Mouse (Mus musculus) ES-E14 (cell line): ENCODE data around the gene Upk1b. TPM values are rescaled to one million over a fixed set of nuclear protein-coding genes. Genes with fewer than 3 reads are reported as not detected.
A peak's percentile ranks its signal among the peaks of the same experiment; 100 is the strongest.

Source experiments
- DNase-seq: peaks from one replicate; pipeline ENCODE4 v3.0.0-alpha.2; 2013; ENCODE audit warnings: low read depth, low spot score
- H3K27ac ChIP-seq: 2 replicates; pipeline ENCODE4 v1.5.1; 2012; ENCODE audit warnings: low read depth, mild to moderate bottlenecking, low read length, moderate library complexity, mixed read lengths; ENCODE audit not compliant: poor library complexity, insufficient read depth, severe bottlenecking
- H3K36me3 ChIP-seq: 2 replicates; pipeline ENCODE4 v1.6.1; 2012; ENCODE audit warnings: mild to moderate bottlenecking, low read length, moderate library complexity, mixed read lengths; ENCODE audit not compliant: control insufficient read depth, poor library complexity, insufficient read depth, severe bottlenecking
- H3K4me1 ChIP-seq, 2 experiments: fragments of 150-350 bp in 1 of 2; sonication (generic) in 1 of 2; 2 replicates each; pipeline ENCODE4 v1.6.1; 2012; ENCODE audit warnings: low read length in 2 of 2, mild to moderate bottlenecking in 1 of 2, mixed read lengths in 1 of 2; ENCODE audit not compliant: control insufficient read depth in 2 of 2, insufficient read depth in 2 of 2, poor library complexity in 1 of 2
- H3K4me3 ChIP-seq, 2 experiments: fragments of 150-350 bp in 1 of 2; sonication (generic) in 1 of 2; 2 replicates each; pipeline ENCODE4 v1.5.1; 2012; ENCODE audit warnings: low read length in 2 of 2, low read depth in 1 of 2, mild to moderate bottlenecking in 1 of 2, mixed read lengths in 1 of 2; ENCODE audit not compliant: insufficient read depth in 1 of 2, poor library complexity in 1 of 2, severe bottlenecking in 1 of 2
- H3K9ac ChIP-seq: 2 replicates; pipeline ENCODE4 v1.6.1; 2012; ENCODE audit warnings: low read depth, mild to moderate bottlenecking, low read length, mixed read lengths; ENCODE audit not compliant: poor library complexity, insufficient read depth, severe bottlenecking
- H3K9me3 ChIP-seq: fragments of 150-350 bp; sonication (generic); 2 replicates; pipeline ENCODE4 v1.6.1; 2012; ENCODE audit warnings: low read depth, mild to moderate bottlenecking, low read length; ENCODE audit not compliant: control insufficient read depth, insufficient read depth
- CHD2 ChIP-seq: IDR thresholded peaks from 2 replicates; pipeline ENCODE4 v1.6.1; 2014; ENCODE audit warnings: mild to moderate bottlenecking, low read depth, low read length, inconsistent platforms
- HCFC1 ChIP-seq: IDR thresholded peaks from 2 replicates; pipeline ENCODE4 v1.6.1; 2012; ENCODE audit warnings: low read length, inconsistent platforms, borderline replicate concordance; ENCODE audit not compliant: insufficient read depth
- MAFK ChIP-seq: IDR thresholded peaks from 2 replicates; pipeline ENCODE4 v1.6.1; 2014; ENCODE audit warnings: mild to moderate bottlenecking, low read depth, low read length, inconsistent platforms; ENCODE audit not compliant: insufficient read depth
- ZC3H11A ChIP-seq: IDR thresholded peaks from 2 replicates; pipeline ENCODE4 v1.6.1; 2012; ENCODE audit warnings: low read depth, mild to moderate bottlenecking, inconsistent platforms, low read length, borderline replicate concordance
- ZNF384 ChIP-seq: IDR thresholded peaks from 2 replicates; pipeline ENCODE4 v1.6.1; 2012; ENCODE audit warnings: low read depth, low read length, inconsistent platforms
- in situ Hi-C, 2 experiments: fragments of 600-800 bp; cut with MboI; formaldehyde crosslinking; loops; one replicate each; pipeline ENCODE4 v1.15.1; 2025; ENCODE audit warnings: low sequenced_read_pairs in 2 of 2, inconsistent platforms in 1 of 2; ENCODE audit not compliant: unreplicated experiment in 2 of 2
- total RNA-seq: library from RNA; depleted of rRNA; stranded (reverse); fragments of 300-350 nt; gene quantifications from 2 replicates; pipeline ENCODE4 v1.2.3, GENCODE M21; 2012; rRNA removed

Upk1b gene
- total RNA-seq, 1 experiment = 0.85 TPM

GRCm38 (mm10) chr16:38729139-38729538 lies 71.0 kb downstream of the Upk1b start:
- in situ Hi-C loops = no loop called here
- no peak overlapping the region for H3K4me3 ChIP-seq
- no peak for TF ChIP-seq CHD2
- TF ChIP-seq ZC3H11A = no peak
- no peak for TF ChIP-seq ZNF384
- TF ChIP-seq MAFK = no peak
- no peak for TF ChIP-seq HCFC1
- no peaks in the 10 kb centered on the region for H3K36me3 ChIP-seq
- no peak overlapping the region for H3K27ac ChIP-seq
- no peak overlapping the region for H3K9ac ChIP-seq
- DNase-seq = no peak
- peaks cover 0 to 4% of the 10 kb centered on the region in 2 experiments; a peak in 1 of 4 replicates for H3K4me1 ChIP-seq
- H3K9me3 ChIP-seq = no peaks in the 10 kb centered on the region

GRCm38 (mm10) chr16:38728576-38729132 lies 71.5 kb downstream of the Upk1b start:
- Histone ChIP-seq H3K27ac (no peak overlapping the region), H3K36me3 (no peaks in the 10 kb centered on the region), H3K4me1 (peaks cover 0 to 4% of the 10 kb centered on the region in 2 experiments; a peak in 1 of 4 replicates), H3K4me3 (no peak overlapping the region), H3K9ac (no peak overlapping the region), H3K9me3 (no peaks in the 10 kb centered on the region)
- no peak for DNase-seq
- TF ChIP-seq MAFK (no peak), ZC3H11A (no peak), ZNF384 (no peak), CHD2 (no peak), HCFC1 (no peak)
- in situ Hi-C loops = no loop called here

GRCm38 (mm10) chr16:38724974-38725373 lies 75.2 kb downstream of the Upk1b start:
- in situ Hi-C loops = no loop called here
- TF ChIP-seq CHD2 = no peak
- no peak for TF ChIP-seq MAFK
- TF ChIP-seq HCFC1 = no peak
- TF ChIP-seq ZNF384 = no peak
- no peak for TF ChIP-seq ZC3H11A
- Histone ChIP-seq H3K27ac (no peak overlapping the region), H3K4me3 (0 out of 4 replicates have a peak overlapping the region, but pooled peaks of 1 of the 2 experiments have one; percentile 24), H3K4me1 (peaks cover 0 to 4% of the 10 kb centered on the region in 2 experiments; a peak in 1 of 4 replicates), H3K36me3 (no peaks in the 10 kb centered on the region), H3K9me3 (no peaks in the 10 kb centered on the region), H3K9ac (no peak overlapping the region)
- no peak for DNase-seq

- Histone ChIP-seq H3K4me3 (no peak overlapping the region), H3K9ac (no peak overlapping the region), H3K36me3 (no peaks in the 10 kb centered on the region), H3K27ac (no peak overlapping the region), H3K9me3 (no peaks in the 10 kb centered on the region), H3K4me1 (peaks cover 0 to 4% of the 10 kb centered on the region in 2 experiments; a peak in 1 of 4 replicates)
- DNase-seq = no peak
- TF ChIP-seq CHD2 (no peak), MAFK (no peak), ZC3H11A (no peak)
- in situ Hi-C loops = no loop called here
Observed at GRCm38 (mm10) chr16:38724256-38724655, 75.9 kb downstream of the Upk1b start.

Other genes starting within 250 kb of the Upk1b start
- gene Tmem39a, start 241.6 kb downstream of the Upk1b start, total RNA-seq = 124 and 141 TPM in 2 replicates
- gene Arhgap31, start 87.1 kb downstream of the Upk1b start, total RNA-seq = 0.48 and 1.0 TPM in 2 replicates
- 6.0 and 6.7 TPM in 2 replicates for gene B4galt4, start 58.1 kb downstream of the Upk1b start, total RNA-seq
- gene 4930435E12Rik, start 28.4 kb upstream of the Upk1b start, total RNA-seq = 0.22 and 0.32 TPM in 2 replicates
- 2.4 and 5.0 TPM in 2 replicates for gene Igsf11, start 92.3 kb upstream of the Upk1b start, total RNA-seq